Mouse (Mus musculus): ENCODE measurements around the gene Mrpl9. TPM values are rescaled to one million over a fixed set of nuclear protein-coding genes. Genes with fewer than 3 reads are reported as not detected.

The Mrpl9 gene
- polyA plus RNA-seq, 2 experiments = 33.3 to 35.1 TPM

DNA sequence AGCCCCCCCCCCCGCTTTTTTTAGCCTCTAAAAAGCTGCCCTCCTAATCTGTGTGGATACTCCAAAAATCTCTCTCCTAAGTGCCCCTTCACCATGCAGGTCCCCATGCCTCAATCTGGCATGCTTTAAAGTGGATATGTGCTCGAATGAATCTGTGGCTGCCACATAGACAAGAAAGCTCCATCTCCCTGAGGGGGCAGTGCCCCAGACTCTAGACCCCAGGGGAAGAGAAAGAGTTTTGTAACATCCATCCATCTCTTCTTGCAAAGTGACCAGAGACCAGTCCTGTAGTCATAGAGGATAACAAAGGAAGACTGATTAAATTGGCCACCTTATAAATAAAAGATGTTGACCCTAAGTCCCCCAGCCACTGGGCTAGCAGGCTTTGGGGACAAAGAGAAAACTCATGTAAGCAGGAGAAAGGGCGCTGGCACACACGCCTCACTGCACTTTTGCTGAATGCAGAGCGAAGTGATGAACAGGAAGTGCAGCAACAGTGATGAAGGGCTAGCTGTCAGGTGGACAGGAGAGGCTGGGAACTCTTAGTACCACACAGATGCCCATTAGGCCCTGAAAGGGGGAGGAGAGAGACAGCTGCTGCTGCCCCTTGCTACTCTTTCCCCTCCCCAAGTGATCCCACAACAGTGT is 43.3 kb upstream of the Mrpl9 start:
- H3K9ac ChIP-seq (replicated peaks) = no peak overlapping the region
- H3K36me3 ChIP-seq (replicated peaks; ENCODE audit: control insufficient read depth, insufficient read depth, low read depth) = no peaks in the 10 kb centered on the region
- ATAC-seq (ENCODE audit: insufficient read depth) (no peak), DNase-seq (ENCODE audit: low read depth in 3 of 3, low spot score in 3 of 3) (no peak)
- 30% methylated on average over 5 of the region's 5 CpGs for WGBS (ENCODE audit: insufficient replicate concordance)
- no peak overlapping the region for H3K27ac ChIP-seq
- no peaks in the 10 kb centered on the region for H3K9me3 ChIP-seq (ENCODE audit: control insufficient read depth, low read length)
- H3K4me1 ChIP-seq (replicated peaks; ENCODE audit: control insufficient read depth in 2 of 2, insufficient read depth in 2 of 2, low read length in 1 of 2) = no peaks in the 10 kb centered on the region
- no peak overlapping the region for H3K4me3 ChIP-seq (ENCODE audit: insufficient read depth in 1 of 2, low read depth in 2 of 2, low read length in 2 of 2)
- peaks cover 22% of the 10 kb centered on the region for H3K27me3 ChIP-seq (ENCODE audit: control insufficient read depth, insufficient read depth, low read length)
- TF ChIP-seq EP300 (IDR thresholded peaks at IDR 0.05; ENCODE audit: low read depth) = no peak
- TF ChIP-seq CTCF (IDR thresholded peaks at IDR 0.05; ENCODE audit: low read depth) = no peak
- no peak overlapping the region for H3K4me2 ChIP-seq (ENCODE audit: low read depth)

DNA sequence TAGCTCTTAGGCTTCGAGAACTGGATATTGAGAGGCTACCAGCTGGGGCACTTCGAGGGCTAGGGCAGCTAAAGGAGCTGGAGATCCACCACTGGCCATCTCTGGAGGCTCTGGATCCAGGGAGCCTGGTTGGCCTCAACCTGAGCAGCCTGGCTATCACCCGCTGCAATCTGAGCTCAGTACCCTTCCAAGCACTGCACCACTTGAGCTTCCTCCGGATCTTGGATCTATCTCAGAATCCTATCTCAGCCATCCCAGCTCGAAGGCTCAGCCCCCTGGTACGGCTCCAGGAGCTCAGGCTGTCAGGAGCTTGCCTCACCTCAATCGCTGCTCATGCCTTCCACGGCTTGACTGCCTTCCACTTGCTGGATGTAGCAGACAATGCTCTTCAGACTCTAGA is 40.7 kb upstream of the Mrpl9 start:
- TF ChIP-seq CTCF (IDR thresholded peaks at IDR 0.05; ENCODE audit: low read depth) = no peak
- no peak for TF ChIP-seq EP300 (IDR thresholded peaks at IDR 0.05; ENCODE audit: low read depth)
- Histone ChIP-seq H3K27ac (no peak overlapping the region), H3K4me3 (ENCODE audit: insufficient read depth in 1 of 2, low read depth in 2 of 2, low read length in 2 of 2) (no peak overlapping the region), H3K9ac (replicated peaks) (no peak overlapping the region), H3K4me2 (ENCODE audit: low read depth) (no peak overlapping the region), H3K4me1 (replicated peaks; ENCODE audit: control insufficient read depth in 2 of 2, insufficient read depth in 2 of 2, low read length in 1 of 2) (no peaks in the 10 kb centered on the region), H3K27me3 (ENCODE audit: control insufficient read depth, insufficient read depth, low read length) (peaks cover 22% of the 10 kb centered on the region), H3K36me3 (replicated peaks; ENCODE audit: control insufficient read depth, insufficient read depth, low read depth) (no peaks in the 10 kb centered on the region), H3K9me3 (ENCODE audit: control insufficient read depth, low read length) (no peaks in the 10 kb centered on the region)
- ATAC-seq (ENCODE audit: insufficient read depth) (no peak), DNase-seq (ENCODE audit: low read depth in 3 of 3, low spot score in 3 of 3) (no peak)
- WGBS (ENCODE audit: insufficient replicate concordance) = 48% methylated on average over 8 of the region's 8 CpGs

DNA sequence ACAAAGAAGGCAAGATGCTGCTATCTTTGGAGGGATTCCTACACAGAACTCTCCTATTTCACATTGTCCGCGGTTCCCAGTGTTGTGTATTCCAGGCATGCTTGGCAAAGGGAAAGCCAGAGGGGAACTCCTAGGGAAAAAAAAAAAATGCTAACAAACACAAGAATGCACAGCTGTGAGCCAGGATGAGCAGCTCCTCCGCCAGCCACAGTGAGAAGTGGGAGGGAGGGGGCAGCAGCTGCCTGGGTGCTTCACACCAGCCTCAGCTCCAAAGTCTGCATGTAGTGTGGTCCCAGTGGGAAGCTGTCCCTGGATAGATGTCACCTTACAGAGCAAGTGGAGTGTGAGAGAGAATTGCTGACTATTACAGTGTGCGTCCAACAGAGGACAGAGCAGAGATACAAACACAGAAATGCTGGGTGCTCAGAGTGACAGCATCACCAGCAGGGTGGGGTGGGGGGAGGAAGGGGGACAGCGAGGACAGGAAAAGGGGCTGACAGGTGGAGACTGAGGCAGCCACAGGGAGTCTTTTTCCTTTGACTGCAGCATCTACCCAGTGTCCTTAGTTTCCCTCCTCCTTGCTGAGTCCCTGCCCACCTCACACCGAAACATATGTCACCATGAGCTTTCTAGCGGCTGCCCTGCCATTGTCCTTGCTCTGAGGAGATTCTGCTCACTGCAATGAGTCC is 38.6 kb upstream of the Mrpl9 start:
- TF ChIP-seq EP300 (IDR thresholded peaks at IDR 0.05; ENCODE audit: low read depth) (no peak), CTCF (IDR thresholded peaks at IDR 0.05; ENCODE audit: low read depth) (no peak)
- Histone ChIP-seq H3K36me3 (replicated peaks; ENCODE audit: control insufficient read depth, insufficient read depth, low read depth) (no peaks in the 10 kb centered on the region), H3K4me1 (replicated peaks; ENCODE audit: control insufficient read depth in 2 of 2, insufficient read depth in 2 of 2, low read length in 1 of 2) (no peaks in the 10 kb centered on the region), H3K27me3 (ENCODE audit: control insufficient read depth, insufficient read depth, low read length) (peaks cover 6% of the 10 kb centered on the region), H3K27ac (no peak overlapping the region), H3K9me3 (ENCODE audit: control insufficient read depth, low read length) (no peaks in the 10 kb centered on the region), H3K4me3 (ENCODE audit: insufficient read depth in 1 of 2, low read depth in 2 of 2, low read length in 2 of 2) (no peak overlapping the region), H3K9ac (replicated peaks) (no peak overlapping the region), H3K4me2 (ENCODE audit: low read depth) (no peak overlapping the region)
- WGBS (ENCODE audit: insufficient replicate concordance) = 36% methylated on average over 7 of the region's 7 CpGs
- ATAC-seq (ENCODE audit: insufficient read depth) (no peak), DNase-seq (ENCODE audit: low read depth in 3 of 3, low spot score in 3 of 3) (no peak)

DNA sequence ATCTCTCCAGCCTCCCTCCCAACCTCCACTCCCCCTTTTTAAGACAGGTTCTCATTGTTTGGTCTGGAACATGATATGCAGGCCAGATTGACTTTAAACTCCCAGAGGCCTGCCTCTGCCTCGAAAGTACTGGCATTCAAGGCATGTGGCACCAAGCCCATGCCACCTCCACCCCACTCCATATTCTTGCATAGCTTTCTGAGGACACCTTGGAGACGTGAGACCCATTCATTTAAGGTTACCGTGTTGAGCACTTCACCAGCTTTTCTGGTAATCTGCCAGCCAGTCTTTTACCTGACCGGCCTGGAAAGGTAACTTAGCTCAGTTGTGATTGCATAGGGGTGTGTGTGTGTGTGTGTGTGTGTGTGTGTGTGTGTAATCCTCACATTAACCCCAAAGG is 37.6 kb upstream of the Mrpl9 start:
- Histone ChIP-seq H3K4me3 (ENCODE audit: insufficient read depth in 1 of 2, low read depth in 2 of 2, low read length in 2 of 2) (no peak overlapping the region), H3K4me1 (replicated peaks; ENCODE audit: control insufficient read depth in 2 of 2, insufficient read depth in 2 of 2, low read length in 1 of 2) (no peaks in the 10 kb centered on the region), H3K36me3 (replicated peaks; ENCODE audit: control insufficient read depth, insufficient read depth, low read depth) (no peaks in the 10 kb centered on the region), H3K9ac (replicated peaks) (no peak overlapping the region), H3K27me3 (ENCODE audit: control insufficient read depth, insufficient read depth, low read length) (no peaks in the 10 kb centered on the region; the same call in 1 of the 2 replicates), H3K27ac (no peak overlapping the region), H3K4me2 (ENCODE audit: low read depth) (no peak overlapping the region), H3K9me3 (ENCODE audit: control insufficient read depth, low read length) (no peaks in the 10 kb centered on the region)
- TF ChIP-seq CTCF (IDR thresholded peaks at IDR 0.05; ENCODE audit: low read depth) (no peak), EP300 (IDR thresholded peaks at IDR 0.05; ENCODE audit: low read depth) (no peak)
- WGBS (ENCODE audit: insufficient replicate concordance) = 52% methylated on average over 4 of the region's 4 CpGs
- ATAC-seq (ENCODE audit: insufficient read depth) (no peak), DNase-seq (ENCODE audit: low read depth in 3 of 3, low spot score in 3 of 3) (no peak)

DNA sequence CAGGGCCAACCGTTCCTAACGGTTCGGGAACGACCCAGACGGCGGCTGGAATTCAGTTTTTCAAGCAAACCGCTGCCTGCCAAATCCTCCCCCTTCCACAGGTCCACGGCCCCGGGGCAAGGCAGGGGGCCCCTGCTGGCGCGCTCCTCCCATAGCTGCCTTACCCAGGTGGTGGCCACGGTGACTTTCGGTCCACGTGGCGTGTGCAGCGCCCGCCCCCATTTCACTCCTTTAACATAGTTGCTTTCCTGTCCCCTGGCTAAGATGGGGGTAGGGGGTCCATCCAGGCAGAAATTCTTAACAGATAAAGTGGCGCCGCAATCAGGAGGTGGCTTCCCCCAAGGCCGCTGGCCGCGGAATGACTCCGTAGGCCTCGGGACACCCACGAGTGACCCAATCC is 30.6 kb upstream of the Mrpl9 start:
- H3K4me3 ChIP-seq (ENCODE audit: insufficient read depth in 1 of 2, low read depth in 2 of 2, low read length in 2 of 2) = peak overlapping the region; percentile 44 to 48
- no peaks in the 10 kb centered on the region for H3K9me3 ChIP-seq (ENCODE audit: control insufficient read depth, low read length)
- no peaks in the 10 kb centered on the region for H3K36me3 ChIP-seq (replicated peaks; ENCODE audit: control insufficient read depth, insufficient read depth, low read depth)
- H3K27ac ChIP-seq = no peak overlapping the region
- no peaks in the 10 kb centered on the region for H3K27me3 ChIP-seq (ENCODE audit: control insufficient read depth, insufficient read depth, low read length)
- ATAC-seq (ENCODE audit: insufficient read depth) (peak; percentile 59), DNase-seq (ENCODE audit: low read depth in 3 of 3, low spot score in 3 of 3) (no peak)
- peaks cover 0 to 3% of the 10 kb centered on the region in 2 experiments; a peak in 1 of 4 replicates for H3K4me1 ChIP-seq (replicated peaks; ENCODE audit: control insufficient read depth in 2 of 2, insufficient read depth in 2 of 2, low read length in 1 of 2)
- WGBS (ENCODE audit: insufficient replicate concordance) = 7% methylated on average over 25 of the region's 25 CpGs
- TF ChIP-seq EP300 (IDR thresholded peaks at IDR 0.05; ENCODE audit: low read depth) (no peak), CTCF (IDR thresholded peaks at IDR 0.05; ENCODE audit: low read depth) (no peak)
- peak overlapping the region; percentile 77 for H3K4me2 ChIP-seq (ENCODE audit: low read depth)
- peak overlapping the region; percentile 7; the same call in 1 of the 2 replicates for H3K9ac ChIP-seq (replicated peaks)

All from liver, embryonic 14.5 days (tissue).